In the genomic region with DNA sequence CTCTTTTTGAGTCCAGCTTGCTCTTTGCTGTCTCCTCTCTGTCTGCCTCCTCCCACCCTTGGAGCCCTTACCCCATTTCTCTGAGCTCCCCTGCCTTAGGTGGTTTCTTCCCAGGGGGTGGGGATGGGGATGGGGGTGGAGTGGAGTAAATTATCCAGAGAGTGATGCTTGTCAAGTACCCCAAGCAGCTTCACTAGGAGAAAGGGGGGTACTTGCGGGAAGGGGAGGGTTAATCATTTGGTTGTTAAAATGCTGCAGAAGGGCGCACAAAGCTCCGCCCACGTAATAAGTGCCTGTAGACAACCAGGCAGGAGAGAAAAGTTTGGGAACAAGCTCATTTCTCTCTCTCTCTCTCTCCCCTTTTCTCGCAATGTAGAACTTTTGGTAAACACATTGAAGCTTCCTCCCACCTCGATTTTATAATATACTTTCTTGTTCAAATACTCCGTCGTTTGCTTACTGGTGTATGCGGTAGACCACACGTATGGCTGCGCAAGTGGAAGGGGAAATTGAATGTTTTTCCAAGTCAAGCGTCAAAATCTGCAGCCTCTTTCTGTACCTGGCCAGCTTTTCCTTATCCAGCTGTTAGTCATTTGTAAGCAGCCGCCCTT, we compare ENCODE assay signal across 8 mouse cellular contexts.
DNase-seq lines count a peak whose midpoint lies in the region; ATAC-seq and TF ChIP-seq lines count a peak whose summit lies in the region.

No protein-coding gene starts in this region.

- intact Hi-C loops in gastrocnemius, adult 2 months (cut with DNase I), result no loop called here
- intact Hi-C loops in gastrocnemius, postnatal 14 days (cut with DNase I; ENCODE audit: low total_unique reads), result no loop called here

- no peak for DNase-seq in gastrocnemius, adult 2 months
- DNase-seq in gastrocnemius, adult 8-10 months (ENCODE audit: low spot score in 2 of 2), result no peak
- DNase-seq in ES-E14 (ENCODE audit: low read depth, low spot score), result peak; percentile 3
- no peak for DNase-seq in liver, postnatal 0 days
- DNase-seq in gastrocnemius, postnatal 14 days, result no peak
- no peak for DNase-seq in cerebellum, postnatal 4 days (ENCODE audit: low spot score in 2 of 2)
- DNase-seq in urinary bladder, postnatal 14 days (ENCODE audit: low spot score), result no peak

- no peaks in the 10 kb centered on the region for H3K27me3 ChIP-seq in forebrain, embryonic 16.5 days (replicated peaks; ENCODE audit: control insufficient read depth, insufficient read depth, low read length)
- H3K27me3 ChIP-seq in liver, postnatal 0 days (ENCODE audit: insufficient read depth, low read length), result no peaks in the 10 kb centered on the region

- no peaks in the 10 kb centered on the region for H3K36me3 ChIP-seq in ES-E14 (ENCODE audit: control insufficient read depth, insufficient read depth, low read length, poor library complexity, severe bottlenecking)
- no peaks in the 10 kb centered on the region for H3K36me3 ChIP-seq in forebrain, embryonic 16.5 days (ENCODE audit: control insufficient read depth, insufficient read depth)
- no peaks in the 10 kb centered on the region for H3K36me3 ChIP-seq in liver, postnatal 0 days (replicated peaks; ENCODE audit: insufficient read depth, low read length)

- ATAC-seq in forebrain, embryonic 16.5 days, result peak; percentile 61
- no peak for ATAC-seq in liver, postnatal 0 days

- in situ Hi-C loops in ES-E14 (cut with MboI; ENCODE audit: low sequenced_read_pairs in 2 of 2, unreplicated experiment in 2 of 2), result no loop called here

- peak overlapping the region; percentile 49 for H3K4me3 ChIP-seq in gastrocnemius, adult 2 months
- H3K4me3 ChIP-seq in ES-E14 (ENCODE audit: insufficient read depth in 1 of 2, low read depth in 1 of 2, low read length in 2 of 2, poor library complexity in 1 of 2, severe bottlenecking in 1 of 2), result 0 out of 4 replicates have a peak overlapping the region, but pooled peaks of 1 of the 2 experiments have one; percentile 22
- peak overlapping the region; percentile 53 for H3K4me3 ChIP-seq in forebrain, embryonic 16.5 days (replicated peaks; ENCODE audit: low read length)
- H3K4me3 ChIP-seq in liver, postnatal 0 days (ENCODE audit: low read depth, low read length), result peak overlapping the region; percentile 19; the same call in 1 of the 2 replicates

- peak overlapping the region; percentile 80 for H3K4me2 ChIP-seq in forebrain, embryonic 16.5 days (ENCODE audit: low read length)
- H3K4me2 ChIP-seq in liver, postnatal 0 days (ENCODE audit: low read depth, low read length), result peak overlapping the region; percentile 58

- TF ChIP-seq EP300 in liver, postnatal 0 days (IDR thresholded peaks at IDR 0.05; ENCODE audit: low read depth), result no peak

- H3K4me1 ChIP-seq in ES-E14 (ENCODE audit: control insufficient read depth in 2 of 2, insufficient read depth in 2 of 2, low read length in 2 of 2, poor library complexity in 1 of 2), result no peaks in the 10 kb centered on the region
- H3K4me1 ChIP-seq in forebrain, embryonic 16.5 days (replicated peaks; ENCODE audit: control insufficient read depth, insufficient read depth, low read length), result 0 out of 2 replicates have a peak, but pooled peaks cover 2% of the 10 kb centered on the region
- H3K4me1 ChIP-seq in liver, postnatal 0 days (ENCODE audit: insufficient read depth), result peaks cover 3% of the 10 kb centered on the region; the same call in 1 of the 2 replicates

- WGBS in forebrain, embryonic 16.5 days, result 0% methylated on average over 13 of the region's 13 CpGs
- 2% methylated on average over 13 of the region's 13 CpGs for WGBS in liver, postnatal 0 days (ENCODE audit: insufficient replicate concordance)

- no peak for TF ChIP-seq CTCF in gastrocnemius, adult 2 months (IDR thresholded peaks at IDR 0.05)
- TF ChIP-seq CTCF in liver, postnatal 0 days (IDR thresholded peaks at IDR 0.05; ENCODE audit: low read depth), result no peak

- H3K9me3 ChIP-seq in ES-E14 (ENCODE audit: control insufficient read depth, insufficient read depth, low read depth, low read length), result no peaks in the 10 kb centered on the region
- no peaks in the 10 kb centered on the region for H3K9me3 ChIP-seq in forebrain, embryonic 16.5 days (ENCODE audit: control insufficient read depth, low read length)
- no peaks in the 10 kb centered on the region for H3K9me3 ChIP-seq in liver, postnatal 0 days (ENCODE audit: low read length)

- H3K9ac ChIP-seq in ES-E14 (ENCODE audit: insufficient read depth, low read depth, low read length, poor library complexity, severe bottlenecking), result no peak overlapping the region
- H3K9ac ChIP-seq in forebrain, embryonic 16.5 days (replicated peaks; ENCODE audit: low read depth, low read length), result peak overlapping the region; percentile 63
- H3K9ac ChIP-seq in liver, postnatal 0 days (replicated peaks), result no peak overlapping the region

- H3K27ac ChIP-seq in gastrocnemius, adult 2 months, result no peak overlapping the region
- H3K27ac ChIP-seq in ES-E14 (ENCODE audit: insufficient read depth, low read depth, low read length, poor library complexity, severe bottlenecking), result no peak overlapping the region
- H3K27ac ChIP-seq in forebrain, embryonic 16.5 days (ENCODE audit: low read length), result peak overlapping the region; percentile 81
- no peak overlapping the region for H3K27ac ChIP-seq in liver, postnatal 0 days (ENCODE audit: low read depth)

TF ChIP-seq in ES-E14, 5 proteins besides CTCF, POLR2A, EP300 and RAD21:
- TF ChIP-seq MAFK (IDR thresholded peaks at IDR 0.05; ENCODE audit: insufficient read depth, low read depth, low read length) (no peak), CHD2 (IDR thresholded peaks at IDR 0.05; ENCODE audit: low read depth, low read length) (no peak), ZC3H11A (IDR thresholded peaks at IDR 0.05; ENCODE audit: borderline replicate concordance, low read depth, low read length) (no peak), HCFC1 (IDR thresholded peaks at IDR 0.05; ENCODE audit: borderline replicate concordance, insufficient read depth, low read length) (no peak), ZNF384 (IDR thresholded peaks at IDR 0.05; ENCODE audit: low read depth, low read length) (no peak)
